Mouse (Mus musculus): Measurements from ENCODE around the gene Fxyd4. TPM values are rescaled to one million over a fixed set of nuclear protein-coding genes. Genes with fewer than 3 reads are reported as not detected.

Gene Fxyd4
- polyA plus RNA-seq (2017; shearing (Covaris generic)), result 1.6 TPM

GRCm38 (mm10) chr6:117937222-117937932, at the start of gene Fxyd4:
Gene Fxyd4 (minus strand): TSS chr6:117937692.

DNA sequence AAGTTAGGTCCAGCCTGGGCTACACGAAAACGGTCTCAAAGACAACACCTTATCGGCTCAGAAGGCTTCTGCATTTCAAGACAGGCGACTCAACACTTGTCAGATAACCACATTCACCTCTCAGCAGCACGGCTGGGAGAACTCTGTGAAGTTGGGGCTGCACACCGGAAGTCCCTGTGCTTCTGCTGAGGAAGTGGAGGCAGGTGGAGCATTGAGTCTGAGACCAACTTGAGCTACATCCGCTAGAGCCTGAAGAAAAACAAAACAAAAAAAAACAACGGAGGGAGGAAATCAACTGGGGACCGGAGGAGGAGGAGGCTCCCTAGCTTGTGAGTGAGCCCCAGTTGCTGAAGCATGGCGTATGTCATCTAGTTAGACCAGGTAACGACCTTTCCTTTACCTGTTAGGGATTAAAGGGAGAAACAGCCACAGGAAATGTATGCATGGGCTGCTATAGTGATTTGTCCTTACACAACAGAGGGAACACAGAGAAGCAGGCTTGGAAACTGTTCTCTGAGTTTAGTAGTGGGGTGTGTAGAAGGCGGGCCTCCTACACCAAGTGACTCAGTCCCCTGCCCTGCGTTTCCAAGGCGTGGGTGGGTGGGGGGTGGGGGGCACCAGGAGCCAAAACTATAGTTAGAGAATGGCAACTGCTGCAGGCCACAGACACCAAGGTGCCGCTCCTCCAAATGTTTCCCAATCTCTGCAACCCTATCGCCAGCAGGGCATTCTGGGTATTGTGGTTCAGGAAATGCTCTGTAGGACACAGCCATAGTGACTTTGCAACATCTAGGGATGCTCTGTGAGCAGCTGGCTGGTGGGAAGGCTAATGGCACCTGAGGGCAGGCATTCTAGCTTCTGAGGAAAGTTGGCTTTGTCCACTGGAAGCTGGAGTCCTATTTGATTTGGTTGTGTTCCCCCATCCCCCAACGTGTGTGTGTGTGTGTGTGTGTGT, 37.1 kb downstream of the Fxyd4 start, which contains the start of gene Hnrnpf:
TSS of gene Hnrnpf (plus strand) at position 199 of the 955 bp plus-strand sequence.

Other genes starting within 250 kb of the Fxyd4 start
- 5.8 TPM for gene Zfp637, start 96.5 kb downstream of the Fxyd4 start, polyA plus RNA-seq (2017; shearing (Covaris generic))
- 2.5 TPM for gene Zfp239, start 75.6 kb downstream of the Fxyd4 start, polyA plus RNA-seq (2017; shearing (Covaris generic))
- gene Hnrnpf, start 37.4 kb downstream of the Fxyd4 start, polyA plus RNA-seq (2017; shearing (Covaris generic)), result 1,189 TPM
- 3.0 TPM for gene Rasgef1a, start 73.7 kb upstream of the Fxyd4 start, polyA plus RNA-seq (2017; shearing (Covaris generic))
- gene Csgalnact2, start 201.4 kb upstream of the Fxyd4 start, polyA plus RNA-seq (2017; shearing (Covaris generic)), result 14.8 TPM

Measured in effector memory CD4-positive, alpha-beta T cell, adult 5 months (primary cell).